ENCODE assay signal across 8 mouse cellular contexts in the genomic region with DNA sequence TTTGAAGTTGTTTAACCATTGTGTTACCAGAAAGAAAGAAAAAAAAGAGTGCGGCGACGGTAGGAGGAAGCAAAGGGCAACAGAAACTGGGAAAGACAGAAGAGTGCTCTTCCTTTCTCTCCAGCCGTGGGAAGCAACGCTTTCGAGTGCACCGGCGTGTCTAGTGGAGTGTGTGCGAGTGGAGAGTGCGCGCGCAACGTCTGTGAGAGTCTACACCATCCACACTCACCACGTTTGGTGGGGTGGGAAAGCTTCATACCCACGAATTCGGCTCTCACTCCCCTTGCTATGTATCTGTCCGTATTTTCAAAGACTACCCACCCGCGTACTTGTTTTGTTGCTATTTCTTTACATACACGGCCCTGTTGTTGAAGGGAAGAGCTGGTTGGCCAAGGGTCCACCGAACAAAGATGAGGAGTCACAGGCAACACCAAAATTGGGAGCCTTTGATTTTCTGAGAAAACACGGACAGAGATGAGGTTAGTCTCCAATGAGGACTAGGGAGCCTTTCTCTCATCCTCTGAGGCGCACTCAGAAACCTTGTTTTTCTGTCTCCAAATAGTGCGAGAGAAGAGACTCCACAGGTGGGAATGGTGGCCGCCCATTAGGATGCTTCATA. TPM values are rescaled to one million over a fixed set of nuclear protein-coding genes. Genes with fewer than 3 reads are reported as not detected.
DNase-seq lines count a peak whose midpoint lies in the region; ATAC-seq and TF ChIP-seq lines count a peak whose summit lies in the region.

No protein-coding gene starts in this region.

- H3K4me2 ChIP-seq in kidney, postnatal 0 days (ENCODE audit: low read length) = peak overlapping the region; percentile 50
- peak overlapping the region; percentile 51 for H3K4me2 ChIP-seq in intestine, embryonic 15.5 days (replicated peaks)
- peak overlapping the region; percentile 68 for H3K4me2 ChIP-seq in neural tube, embryonic 13.5 days

- peaks cover 77% of the 10 kb centered on the region for H3K27me3 ChIP-seq in kidney, postnatal 0 days (ENCODE audit: insufficient read depth, low read length)
- H3K27me3 ChIP-seq in intestine, embryonic 15.5 days (replicated peaks) = peaks cover 76% of the 10 kb centered on the region
- peaks cover 97% of the 10 kb centered on the region for H3K27me3 ChIP-seq in neural tube, embryonic 13.5 days

- peaks cover 6% of the 10 kb centered on the region; the same call in 1 of the 2 replicates for H3K4me1 ChIP-seq in kidney, postnatal 0 days (replicated peaks; ENCODE audit: insufficient read depth, low read length)
- H3K4me1 ChIP-seq in intestine, embryonic 15.5 days (replicated peaks) = peaks cover 20% of the 10 kb centered on the region
- peaks cover 54% of the 10 kb centered on the region for H3K4me1 ChIP-seq in neural tube, embryonic 13.5 days (replicated peaks)

- no peaks in the 10 kb centered on the region; the same call in 1 of the 2 replicates for H3K9me3 ChIP-seq in kidney, postnatal 0 days (replicated peaks; ENCODE audit: low read length)
- no peaks in the 10 kb centered on the region for H3K9me3 ChIP-seq in intestine, embryonic 15.5 days
- peaks cover 9% of the 10 kb centered on the region; the same call in 1 of the 2 replicates for H3K9me3 ChIP-seq in neural tube, embryonic 13.5 days

- H3K36me3 ChIP-seq in kidney, postnatal 0 days (ENCODE audit: insufficient read depth, low read length) = no peaks in the 10 kb centered on the region
- H3K36me3 ChIP-seq in intestine, embryonic 15.5 days = no peaks in the 10 kb centered on the region
- H3K36me3 ChIP-seq in neural tube, embryonic 13.5 days = no peaks in the 10 kb centered on the region

- DNase-seq in kidney, postnatal 0 days (ENCODE audit: low spot score) = no peak
- no peak for DNase-seq in kidney, adult 18-20 months
- DNase-seq in embryo, embryonic 9.5 days (ENCODE audit: extremely low spot score) = peak; percentile 9
- no peak for DNase-seq in adrenal gland, postnatal 36 days
- DNase-seq in lung, postnatal 4 days = no peak
- no peak for DNase-seq in gastrocnemius, postnatal 4 days (ENCODE audit: low spot score in 2 of 2)

- no peak overlapping the region for H3K27ac ChIP-seq in kidney, postnatal 0 days
- no peak overlapping the region for H3K27ac ChIP-seq in intestine, embryonic 15.5 days
- H3K27ac ChIP-seq in neural tube, embryonic 13.5 days (replicated peaks) = no peak overlapping the region

- WGBS in kidney, postnatal 0 days = 1% methylated on average over 25 of the region's 25 CpGs
- 3% methylated on average over 25 of the region's 25 CpGs for WGBS in intestine, embryonic 15.5 days
- WGBS in neural tube, embryonic 13.5 days = under 1% methylated on average over 25 of the region's 25 CpGs

- peak overlapping the region; percentile 30 for H3K4me3 ChIP-seq in kidney, postnatal 0 days (replicated peaks; ENCODE audit: low read depth, low read length)
- peak overlapping the region; percentile 10 for H3K4me3 ChIP-seq in intestine, embryonic 15.5 days (replicated peaks)
- peak overlapping the region; percentile 42 for H3K4me3 ChIP-seq in neural tube, embryonic 13.5 days

- no peak for ATAC-seq in kidney, postnatal 0 days (replicated peaks; ENCODE audit: low FRiP score, low read depth)
- ATAC-seq in intestine, embryonic 15.5 days = no peak
- ATAC-seq in neural tube, embryonic 13.5 days (ENCODE audit: low read depth) = no peak

- no peak for TF ChIP-seq CTCF in kidney, postnatal 0 days (IDR thresholded peaks at IDR 0.05; ENCODE audit: low read depth)

- no peak overlapping the region for H3K9ac ChIP-seq in kidney, postnatal 0 days (ENCODE audit: low read depth, low read length)
- H3K9ac ChIP-seq in intestine, embryonic 15.5 days = no peak overlapping the region
- H3K9ac ChIP-seq in neural tube, embryonic 13.5 days = no peak overlapping the region; the same call in 1 of the 2 replicates

RNA-seq across cellular contexts. Expression of gene Gsx1, which starts 0.8 kb away (rescaled TPM):
- not detected in 2 replicates for polyA plus RNA-seq in kidney, postnatal 0 days (2015; fragmentation: Nextera tagmentation; extraction: Ambion mirVana)
- not detected in 2 replicates for polyA plus RNA-seq in intestine, embryonic 15.5 days (2015; fragmentation: Nextera tagmentation; extraction: Ambion mirVana)
- 5.3 and 7.1 TPM in 2 replicates for polyA plus RNA-seq in neural tube, embryonic 13.5 days (2015; fragmentation: Nextera tagmentation; extraction: Ambion mirVana)
- not detected for total RNA-seq in adrenal gland, postnatal 36 days (2021)
- not detected for total RNA-seq in gastrocnemius, postnatal 4 days (2021)
